Mouse (Mus musculus) embryonic facial prominence, embryonic 11.5 days (tissue): ENCODE measurements around the gene Rasd2. TPM values are rescaled to one million over a fixed set of nuclear protein-coding genes. Genes with fewer than 3 reads are reported as not detected.

Experiments
- ATAC-seq: fragments of 200-750 bp; cut with Nextera tagmentation; replicated peaks from 2 replicates; pipeline ENCODE4 v1.8.0; 2017; ENCODE audit warnings: low read depth; ENCODE audit not compliant: insufficient number of reproducible peaks, low FRiP score, low TSS enrichment
- DNase-seq: peaks from one replicate; pipeline ENCODE4 v3.0.0-alpha.2; 2015; ENCODE audit warnings: low spot score
- H3K27ac ChIP-seq: fragments of 300-500 bp; sonication (generic); replicated peaks from 2 replicates; pipeline ENCODE4 v1.5.1; 2014; ENCODE audit warnings: mild to moderate bottlenecking, low read depth, low read length, control low read depth
- H3K27me3 ChIP-seq: fragments of 300-500 bp; sonication (generic); 2 replicates; pipeline ENCODE4 v1.6.1; 2014; ENCODE audit warnings: mild to moderate bottlenecking, low read length, moderate library complexity, mixed read lengths; ENCODE audit not compliant: control insufficient read depth, insufficient read depth
- H3K36me3 ChIP-seq: fragments of 300-500 bp; sonication (generic); replicated peaks from 2 replicates; pipeline ENCODE4 v1.6.1; 2014; ENCODE audit warnings: low read depth, mild to moderate bottlenecking, low read length, moderate library complexity, mixed read lengths; ENCODE audit not compliant: control insufficient read depth, insufficient read depth
- H3K4me1 ChIP-seq: fragments of 300-500 bp; sonication (generic); 2 replicates; pipeline ENCODE4 v1.6.1; 2014; ENCODE audit warnings: low read length, mixed read lengths; ENCODE audit not compliant: control insufficient read depth, insufficient read depth
- H3K4me2 ChIP-seq: fragments of 300-500 bp; sonication (generic); 2 replicates; pipeline ENCODE4 v1.6.1; 2014; ENCODE audit warnings: low read depth, mild to moderate bottlenecking, control low read depth, low read length, moderate library complexity
- H3K4me3 ChIP-seq: fragments of 300-500 bp; sonication (generic); 2 replicates; pipeline ENCODE4 v1.5.1; 2014; ENCODE audit warnings: low read depth, low read length, control low read depth
- H3K9ac ChIP-seq: fragments of 300-500 bp; sonication (generic); replicated peaks from 2 replicates; pipeline ENCODE4 v1.6.1; 2014; ENCODE audit warnings: mild to moderate bottlenecking, control low read depth, low read length
- H3K9me3 ChIP-seq: fragments of 300-500 bp; sonication (generic); replicated peaks from 2 replicates; pipeline ENCODE4 v1.6.1; 2016; ENCODE audit warnings: mild to moderate bottlenecking, low read length, inconsistent platforms, mixed read lengths; ENCODE audit not compliant: control insufficient read depth
- WGBS: fragments of 180-500 bp; shearing (Covaris S2); extraction: QIAGEN DNeasy Blood & Tissue Kit; methylation state at CpG from one replicate; pipeline ENCODE4 v1.1.7; 2014; 5-methylcytosine and 5-hydroxymethylcytosine counted together
- polyA plus RNA-seq: library from polyadenylated mRNA; unstranded; fragments of >200 nt; fragmentation: Nextera tagmentation; extraction: Ambion mirVana; gene quantifications from 2 replicates; pipeline ENCODE4 v1.2.1, GENCODE M21; 2014

Rasd2 gene
- polyA plus RNA-seq, 1 experiment from 2014 or later, result 0.31 TPM

DNA sequence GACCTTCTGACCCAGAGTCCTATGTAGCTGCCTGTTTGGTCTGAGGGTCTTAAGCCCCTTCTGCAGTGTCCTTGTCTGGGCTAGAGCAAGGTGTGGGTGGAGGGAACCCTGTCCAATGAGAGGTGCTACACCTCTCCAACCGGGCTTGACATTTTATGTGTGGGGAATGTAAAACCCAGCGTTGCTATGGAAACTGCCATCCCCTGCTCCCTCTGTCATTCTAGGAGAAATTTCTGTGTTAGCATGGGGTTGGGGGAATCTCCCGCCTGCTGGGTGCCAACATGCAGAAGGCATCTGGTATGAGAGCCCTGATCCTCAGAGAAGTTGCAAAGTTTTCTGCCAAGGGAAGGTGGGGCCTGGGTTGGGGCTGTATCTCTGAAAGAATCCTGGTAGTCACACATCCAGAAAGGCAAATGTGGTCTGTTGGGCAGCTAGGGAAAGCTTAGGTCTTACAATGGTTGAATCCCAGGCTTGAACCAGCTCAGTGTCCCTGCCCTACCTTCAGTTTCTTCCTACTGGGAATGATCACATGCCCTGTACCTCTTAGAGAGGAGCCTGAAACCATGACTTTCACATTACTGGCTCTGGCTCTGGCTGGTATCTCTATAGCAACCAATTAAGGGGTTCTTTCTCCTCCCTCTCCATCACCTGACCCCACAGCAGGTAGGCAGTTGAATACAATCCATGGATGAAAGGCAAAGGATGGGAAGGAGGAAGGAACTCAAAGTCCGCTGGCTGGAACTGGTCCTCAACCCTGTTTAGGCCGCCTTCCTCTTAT, 14.6 kb upstream of the Rasd2 start:
- WGBS, result 66% methylated on average over 5 of the region's 5 CpGs
- no peaks in the 10 kb centered on the region for H3K36me3 ChIP-seq
- no peak overlapping the region for H3K9ac ChIP-seq
- H3K27ac ChIP-seq, result no peak overlapping the region
- no peak overlapping the region for H3K4me2 ChIP-seq
- H3K27me3 ChIP-seq, result no peaks in the 10 kb centered on the region
- no peak overlapping the region for H3K4me3 ChIP-seq
- ATAC-seq, result no peak
- no peaks in the 10 kb centered on the region for H3K4me1 ChIP-seq
- DNase-seq, result no peak
- H3K9me3 ChIP-seq, result no peaks in the 10 kb centered on the region

DNA sequence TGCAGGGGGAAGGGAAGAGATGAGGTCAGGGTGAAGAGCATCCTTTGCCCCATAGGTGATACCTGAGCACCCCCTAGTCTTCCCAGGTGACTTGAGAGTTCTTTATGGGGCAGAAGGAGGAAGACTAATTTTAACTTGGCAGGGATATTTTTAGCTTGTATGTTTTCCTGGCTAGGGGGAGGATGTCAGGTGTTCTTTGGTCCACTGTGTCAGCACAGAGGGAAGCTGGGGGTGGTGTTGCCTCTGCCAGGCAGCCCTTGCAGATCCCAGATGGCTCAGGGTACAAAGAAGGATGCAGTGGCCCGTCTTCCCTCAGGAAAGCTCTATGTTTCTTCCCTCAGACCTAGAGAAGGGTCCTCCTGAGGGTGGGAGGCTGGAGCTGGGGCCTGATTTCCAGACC, 13.8 kb upstream of the Rasd2 start:
- ATAC-seq (no peak), DNase-seq (no peak)
- Histone ChIP-seq H3K27ac (no peak overlapping the region), H3K36me3 (no peaks in the 10 kb centered on the region), H3K4me3 (no peak overlapping the region), H3K27me3 (no peaks in the 10 kb centered on the region), H3K4me1 (no peaks in the 10 kb centered on the region), H3K9me3 (no peaks in the 10 kb centered on the region), H3K4me2 (no peak overlapping the region), H3K9ac (no peak overlapping the region)
- 44% methylated on average over 1 of the region's 1 CpGs for WGBS

DNA sequence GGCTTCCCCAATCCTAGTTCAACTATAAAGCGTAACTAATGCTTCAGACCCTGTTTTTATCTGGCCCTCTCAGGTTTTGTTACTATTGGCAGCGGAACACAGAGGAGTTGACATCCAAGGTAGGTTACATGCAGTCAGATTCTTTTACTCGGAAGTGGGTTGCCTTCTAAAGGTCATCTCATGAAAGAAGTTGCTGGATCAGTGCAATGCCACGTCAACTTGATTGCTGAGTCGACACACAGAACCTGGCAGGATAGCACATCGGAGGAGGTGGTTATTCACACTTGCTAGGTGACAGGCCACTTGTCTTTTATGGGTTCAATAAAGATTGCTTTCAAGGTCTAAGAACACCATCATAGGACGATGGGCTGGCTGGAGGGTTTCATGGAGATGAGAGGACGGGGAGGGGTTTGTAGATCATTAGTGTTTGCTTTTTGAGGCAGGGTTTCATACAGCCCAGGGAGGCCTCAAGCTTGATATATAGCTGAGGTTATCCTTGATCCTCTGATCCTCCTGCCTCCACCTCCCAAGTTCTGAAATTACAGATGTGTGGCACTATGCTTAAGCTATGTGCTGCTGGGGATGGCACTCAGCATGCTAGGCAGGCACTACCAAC, 11.6 kb upstream of the Rasd2 start:
- WGBS, result 84% methylated on average over 8 of the region's 8 CpGs
- Histone ChIP-seq H3K4me3 (no peak overlapping the region), H3K4me2 (no peak overlapping the region), H3K36me3 (no peaks in the 10 kb centered on the region), H3K27ac (no peak overlapping the region), H3K27me3 (no peaks in the 10 kb centered on the region), H3K9me3 (no peaks in the 10 kb centered on the region), H3K9ac (no peak overlapping the region), H3K4me1 (no peaks in the 10 kb centered on the region)
- DNase-seq, result no peak
- no peak for ATAC-seq

DNA sequence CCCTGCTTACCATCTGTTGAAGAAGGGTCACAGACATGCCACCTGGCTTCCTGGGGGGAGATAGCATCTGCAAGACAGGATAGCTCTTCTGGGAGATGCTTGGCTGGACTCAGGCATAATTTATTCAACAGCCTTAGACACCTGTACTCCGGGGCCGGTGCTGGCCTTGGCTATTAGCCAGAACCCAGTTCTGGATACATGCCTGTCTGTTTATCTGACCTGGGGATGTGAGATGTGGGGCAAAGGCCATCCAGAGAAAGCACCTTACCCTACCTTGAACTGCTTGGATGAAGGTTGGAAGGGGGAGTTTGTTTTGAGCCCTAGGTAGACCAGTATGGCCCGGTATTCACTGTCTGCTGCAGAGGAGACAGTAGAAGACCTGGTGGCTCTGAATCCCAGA, 10.8 kb upstream of the Rasd2 start:
- ATAC-seq (no peak), DNase-seq (no peak)
- no peaks in the 10 kb centered on the region for H3K27me3 ChIP-seq
- H3K36me3 ChIP-seq, result no peaks in the 10 kb centered on the region
- no peaks in the 10 kb centered on the region for H3K4me1 ChIP-seq
- no peak overlapping the region for H3K4me3 ChIP-seq
- H3K9ac ChIP-seq, result no peak overlapping the region
- no peak overlapping the region for H3K4me2 ChIP-seq
- H3K27ac ChIP-seq, result no peak overlapping the region
- H3K9me3 ChIP-seq, result no peaks in the 10 kb centered on the region
- WGBS, result 93% methylated on average over 3 of the region's 3 CpGs

DNA sequence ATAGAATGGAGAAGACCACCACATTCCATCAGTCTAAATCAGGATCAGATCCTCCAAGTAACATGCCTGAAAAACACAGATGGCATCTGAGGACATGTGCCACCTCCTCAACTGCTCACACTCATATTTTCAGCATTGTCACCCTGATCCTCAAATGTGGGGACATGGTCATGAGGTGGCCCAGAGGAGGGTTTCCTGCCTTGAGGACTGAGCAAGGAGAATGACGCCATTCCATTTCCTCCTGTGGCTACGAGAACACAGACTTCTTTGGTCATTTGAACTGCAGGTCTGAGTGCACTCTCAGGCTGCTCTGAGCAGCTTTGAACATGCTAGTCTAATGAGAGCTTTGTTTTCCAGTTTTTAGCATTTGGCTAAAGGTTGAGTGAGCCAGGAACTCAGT, 10.3 kb upstream of the Rasd2 start:
- Histone ChIP-seq H3K27ac (no peak overlapping the region), H3K4me2 (no peak overlapping the region), H3K27me3 (no peaks in the 10 kb centered on the region), H3K36me3 (no peaks in the 10 kb centered on the region), H3K4me1 (no peaks in the 10 kb centered on the region), H3K4me3 (no peak overlapping the region), H3K9me3 (no peaks in the 10 kb centered on the region), H3K9ac (no peak overlapping the region)
- ATAC-seq (no peak), DNase-seq (no peak)
- 82% methylated on average over 2 of the region's 2 CpGs for WGBS

DNA sequence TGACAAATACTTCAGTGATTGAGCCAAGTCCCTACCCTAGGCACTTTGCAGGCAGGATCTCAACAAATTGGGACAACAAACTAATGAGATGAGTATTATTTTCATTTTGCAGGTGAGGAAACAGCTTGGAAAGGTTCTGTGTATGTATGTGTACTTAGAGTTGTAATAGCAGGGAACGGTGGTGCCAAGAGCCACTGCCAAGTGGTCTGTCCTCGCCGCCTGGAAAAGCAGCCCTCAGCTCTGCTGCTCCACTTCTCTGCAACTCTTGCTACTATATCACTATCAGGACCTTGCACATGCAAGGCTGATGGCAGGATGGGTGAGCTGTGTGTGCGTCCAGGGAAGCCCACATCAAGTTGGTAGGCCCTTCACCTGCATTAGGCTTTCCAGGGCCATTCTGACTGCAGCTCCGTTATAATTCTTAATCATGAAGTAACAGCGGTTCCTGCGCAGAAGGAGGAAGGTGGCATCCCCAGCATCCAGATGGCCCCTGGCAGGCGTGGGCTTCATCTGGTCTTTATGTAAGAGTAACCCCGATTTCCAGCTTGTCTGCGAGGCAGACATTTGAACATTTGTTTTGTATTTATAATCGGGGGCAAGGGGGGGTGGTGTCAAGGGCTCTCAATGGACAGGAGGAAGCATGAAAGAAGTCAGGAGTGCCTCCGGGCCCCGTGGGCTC, 9.4 kb upstream of the Rasd2 start:
- Histone ChIP-seq H3K4me1 (no peaks in the 10 kb centered on the region), H3K4me2 (no peak overlapping the region), H3K36me3 (no peaks in the 10 kb centered on the region), H3K27ac (no peak overlapping the region), H3K4me3 (no peak overlapping the region), H3K9me3 (no peaks in the 10 kb centered on the region), H3K9ac (no peak overlapping the region), H3K27me3 (no peaks in the 10 kb centered on the region)
- DNase-seq, result no peak
- 84% methylated on average over 13 of the region's 13 CpGs for WGBS
- ATAC-seq, result no peak

DNA sequence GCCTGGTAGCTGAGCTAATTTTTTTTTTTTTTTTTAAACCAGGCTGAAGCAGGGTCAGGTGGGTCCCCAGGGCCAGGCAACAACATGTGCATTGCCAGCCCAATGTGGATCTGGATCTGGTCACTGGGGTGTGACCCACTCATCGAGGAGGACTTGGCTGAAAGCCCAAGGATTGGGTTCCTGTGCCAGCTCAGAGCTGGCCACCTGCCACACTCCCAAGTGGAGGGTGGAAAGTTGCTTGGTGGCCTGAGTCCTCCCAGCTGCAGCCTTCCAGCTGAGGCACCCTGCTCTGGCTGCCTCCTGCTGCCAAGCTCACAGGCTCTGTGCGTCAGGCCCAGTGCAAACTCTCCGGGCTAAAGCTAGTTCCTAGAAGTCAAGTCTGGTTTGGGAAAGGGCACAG, 2.3 kb upstream of the Rasd2 start:
- no peak for DNase-seq
- Histone ChIP-seq H3K4me1 (0 out of 2 replicates have a peak, but pooled peaks cover 3% of the 10 kb centered on the region), H3K9ac (no peak overlapping the region), H3K4me2 (no peak overlapping the region), H3K9me3 (no peaks in the 10 kb centered on the region), H3K27ac (no peak overlapping the region), H3K36me3 (no peaks in the 10 kb centered on the region), H3K27me3 (peaks cover 36% of the 10 kb centered on the region), H3K4me3 (no peak overlapping the region)
- ATAC-seq, result no peak
- 72% methylated on average over 3 of the region's 3 CpGs for WGBS
